Mouse (Mus musculus) urinary bladder, adult 2 months (tissue): ENCODE data around the gene Rrbp1. TPM values are rescaled to one million over a fixed set of nuclear protein-coding genes. Genes with fewer than 3 reads are reported as not detected.

ENCODE experiments used
- DNase-seq: peaks from one replicate; pipeline ENCODE4 v3.0.0; 2022; ENCODE audit warnings: low spot score
- polyA plus RNA-seq: library from polyadenylated mRNA; depleted of rRNA; stranded (reverse); fragments of >200 nt; gene quantifications from 2 replicates; pipeline ENCODE4 v1.2.3, GENCODE M21; 2012

Gene Rrbp1
- polyA plus RNA-seq, 1 experiment = 163 TPM

GRCm38 (mm10) chr2:144005166-144005955 lies 5.7 kb downstream of the Rrbp1 start:
- no peak for DNase-seq

- DNase-seq = no peak
These were observed 7.5 kb downstream of the Rrbp1 start for GRCm38 (mm10) chr2:144003544-144003943.

- no peak for DNase-seq
These were observed 8.7 kb downstream of the Rrbp1 start for GRCm38 (mm10) chr2:144002229-144002984.

- no peak for DNase-seq
These were observed 18.1 kb downstream of the Rrbp1 start for GRCm38 (mm10) chr2:143992977-143993376.

- no peak for DNase-seq
These were observed 18.9 kb downstream of the Rrbp1 start for GRCm38 (mm10) chr2:143991964-143992672.

GRCm38 (mm10) chr2:143990997-143991396 lies 20.1 kb downstream of the Rrbp1 start:
- no peak for DNase-seq

GRCm38 (mm10) chr2:143988016-143988415 lies 23.0 kb downstream of the Rrbp1 start:
- no peak for DNase-seq

- no peak for DNase-seq
These were observed 23.6 kb downstream of the Rrbp1 start for GRCm38 (mm10) chr2:143987485-143987884.

- no peak for DNase-seq
These were observed 27.6 kb downstream of the Rrbp1 start for GRCm38 (mm10) chr2:143983482-143983881.

GRCm38 (mm10) chr2:143982901-143983300 lies 28.2 kb downstream of the Rrbp1 start:
- DNase-seq = no peak

- no peak for DNase-seq
These were observed 28.9 kb downstream of the Rrbp1 start for GRCm38 (mm10) chr2:143982152-143982551.

GRCm38 (mm10) chr2:143980781-143981398 lies 30.2 kb downstream of the Rrbp1 start:
- DNase-seq = no peak

- DNase-seq = peak; percentile 12
These were observed 32.5 kb downstream of the Rrbp1 start for GRCm38 (mm10) chr2:143978444-143979147.

- DNase-seq = no peak
These were observed 35.9 kb downstream of the Rrbp1 start for GRCm38 (mm10) chr2:143975146-143975649.

GRCm38 (mm10) chr2:143973161-143973560 lies 37.9 kb downstream of the Rrbp1 start:
- no peak for DNase-seq

- DNase-seq = no peak
These were observed 39.2 kb downstream of the Rrbp1 start for GRCm38 (mm10) chr2:143971887-143972286.

GRCm38 (mm10) chr2:143970841-143971240 lies 40.2 kb downstream of the Rrbp1 start:
- DNase-seq = no peak

- no peak for DNase-seq
These were observed 41.8 kb downstream of the Rrbp1 start for GRCm38 (mm10) chr2:143969260-143969659.

- no peak for DNase-seq
These were observed 47.7 kb downstream of the Rrbp1 start for GRCm38 (mm10) chr2:143963318-143963717.

GRCm38 (mm10) chr2:143962192-143962591 lies 48.9 kb downstream of the Rrbp1 start:
- no peak for DNase-seq

GRCm38 (mm10) chr2:143955746-143956145 lies 55.3 kb downstream of the Rrbp1 start:
- peak; percentile 15 for DNase-seq
